Mouse (Mus musculus): ENCODE measurements around the gene Rtn4rl1. TPM values are rescaled to one million over a fixed set of nuclear protein-coding genes. Genes with fewer than 3 reads are reported as not detected.

The Rtn4rl1 gene
- polyA plus RNA-seq, 1 experiment from 2014 or later: 2.0 TPM

- no peaks in the 10 kb centered on the region for H3K9me3 ChIP-seq (ENCODE audit: control insufficient read depth, low read length)
- H3K4me1 ChIP-seq (replicated peaks; ENCODE audit: control insufficient read depth, insufficient read depth, low read length): peaks cover 33% of the 10 kb centered on the region
- peaks cover 53% of the 10 kb centered on the region for H3K27me3 ChIP-seq (replicated peaks; ENCODE audit: control insufficient read depth, insufficient read depth, low read length)
- no peak for ATAC-seq (replicated peaks; ENCODE audit: low FRiP score, low TSS enrichment, low read depth)
- H3K4me2 ChIP-seq (ENCODE audit: low read length): peak overlapping the region; percentile 77
- peak overlapping the region; percentile 92 for H3K9ac ChIP-seq (ENCODE audit: low read length)
- peaks cover 39% of the 10 kb centered on the region for H3K36me3 ChIP-seq (ENCODE audit: control insufficient read depth, insufficient read depth, low read length)
- peak overlapping the region; percentile 95 for H3K27ac ChIP-seq (ENCODE audit: low read depth)
- H3K4me3 ChIP-seq (ENCODE audit: low read depth, low read length): peak overlapping the region; percentile 65
- 5% methylated on average over 60 of the region's 63 CpGs for WGBS
- DNase-seq (ENCODE audit: low spot score): peak; percentile 75
These were observed 25.7 kb upstream of the Rtn4rl1 start for GRCm38 (mm10) chr11:75167643-75168589.

- peak; percentile 93 for DNase-seq (ENCODE audit: low spot score)
- Histone ChIP-seq H3K27ac (ENCODE audit: low read depth) (peak overlapping the region; percentile 95), H3K9me3 (ENCODE audit: control insufficient read depth, low read length) (no peaks in the 10 kb centered on the region), H3K9ac (ENCODE audit: low read length) (peak overlapping the region; percentile 92), H3K4me2 (ENCODE audit: low read length) (peak overlapping the region; percentile 77), H3K4me3 (ENCODE audit: low read depth, low read length) (peak overlapping the region; percentile 65), H3K36me3 (ENCODE audit: control insufficient read depth, insufficient read depth, low read length) (peaks cover 31% of the 10 kb centered on the region), H3K27me3 (replicated peaks; ENCODE audit: control insufficient read depth, insufficient read depth, low read length) (peaks cover 53% of the 10 kb centered on the region), H3K4me1 (replicated peaks; ENCODE audit: control insufficient read depth, insufficient read depth, low read length) (peaks cover 30% of the 10 kb centered on the region)
- WGBS: under 1% methylated on average over 83 of the region's 83 CpGs
- peak; percentile 36 for ATAC-seq (replicated peaks; ENCODE audit: low FRiP score, low TSS enrichment, low read depth)
These were observed 24.8 kb upstream of the Rtn4rl1 start for GRCm38 (mm10) chr11:75168590-75169361.

DNA sequence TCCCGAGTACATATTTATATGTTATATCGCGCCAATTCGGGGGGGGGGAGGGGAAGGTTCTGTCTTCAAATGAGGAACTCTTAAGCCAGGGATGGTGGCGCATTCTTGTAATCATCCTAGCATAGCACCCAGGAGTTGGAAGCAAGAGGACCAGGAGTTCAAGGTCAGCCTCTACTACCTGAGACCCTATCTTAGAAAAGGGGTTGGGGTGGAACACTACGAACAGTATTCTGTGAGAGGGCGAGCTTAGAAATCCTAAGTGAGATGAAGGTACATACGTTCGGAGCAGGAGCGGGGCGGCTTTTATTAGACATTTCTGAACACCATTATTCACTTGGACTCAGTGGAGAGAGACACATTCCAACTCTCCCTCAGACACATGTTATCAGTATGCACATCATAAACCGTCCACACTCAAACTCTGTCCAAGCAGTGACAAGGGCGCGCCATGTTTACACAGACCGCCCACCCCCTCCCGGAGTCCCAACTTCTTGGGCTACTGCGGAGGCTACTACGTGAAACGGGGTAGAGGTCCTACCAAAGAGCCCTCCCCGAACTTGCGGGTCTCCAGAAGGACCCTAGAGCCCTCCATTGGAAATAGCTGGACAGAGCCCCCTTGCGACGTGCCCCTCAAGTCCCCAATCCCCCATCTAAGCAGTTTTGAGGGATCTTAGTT lies 24.0 kb upstream of the Rtn4rl1 start, which contains the start of gene Hic1:
Gene Hic1, minus strand, starts transcription at position 115 of the 676 bp plus-strand sequence.
- Histone ChIP-seq H3K36me3 (ENCODE audit: control insufficient read depth, insufficient read depth, low read length) (peaks cover 24% of the 10 kb centered on the region), H3K4me3 (ENCODE audit: low read depth, low read length) (peak within 1 kb of the TSS; percentile 65), H3K27me3 (replicated peaks; ENCODE audit: control insufficient read depth, insufficient read depth, low read length) (peaks cover 53% of the 10 kb centered on the region), H3K4me2 (ENCODE audit: low read length) (peak within 1 kb of the TSS; percentile 77), H3K4me1 (replicated peaks; ENCODE audit: control insufficient read depth, insufficient read depth, low read length) (peaks cover 30% of the 10 kb centered on the region), H3K9ac (ENCODE audit: low read length) (peak within 1 kb of the TSS; percentile 92), H3K27ac (ENCODE audit: low read depth) (peak within 1 kb of the TSS; percentile 95), H3K9me3 (ENCODE audit: control insufficient read depth, low read length) (no peaks in the 10 kb centered on the region)
- no peak for DNase-seq (ENCODE audit: low spot score)
- 3% methylated on average over 23 of the region's 23 CpGs for WGBS
- ATAC-seq (replicated peaks; ENCODE audit: low FRiP score, low TSS enrichment, low read depth): no peak

GRCm38 (mm10) chr11:75170136-75170751 lies 23.3 kb upstream of the Rtn4rl1 start:
- H3K27ac ChIP-seq (ENCODE audit: low read depth): peak overlapping the region; percentile 47; the same call in 1 of the 2 replicates
- WGBS: under 1% methylated on average over 38 of the region's 38 CpGs

GRCm38 (mm10) chr11:75171186-75171865 lies 22.3 kb upstream of the Rtn4rl1 start:
- no peaks in the 10 kb centered on the region for H3K9me3 ChIP-seq (ENCODE audit: control insufficient read depth, low read length)
- WGBS: 14% methylated on average over 17 of the region's 17 CpGs
- DNase-seq (ENCODE audit: low spot score): peak; percentile 52
- peaks cover 27% of the 10 kb centered on the region for H3K4me1 ChIP-seq (replicated peaks; ENCODE audit: control insufficient read depth, insufficient read depth, low read length)
- 0 out of 2 replicates have a peak overlapping the region, but pooled peaks have one; percentile 58 for H3K4me3 ChIP-seq (ENCODE audit: low read depth, low read length)
- no peak overlapping the region for H3K9ac ChIP-seq (ENCODE audit: low read length)
- no peak overlapping the region for H3K27ac ChIP-seq (ENCODE audit: low read depth)
- peak overlapping the region; percentile 78 for H3K4me2 ChIP-seq (ENCODE audit: low read length)
- peaks cover 8% of the 10 kb centered on the region; the same call in 1 of the 2 replicates for H3K36me3 ChIP-seq (ENCODE audit: control insufficient read depth, insufficient read depth, low read length)
- ATAC-seq (replicated peaks; ENCODE audit: low FRiP score, low TSS enrichment, low read depth): no peak
- H3K27me3 ChIP-seq (replicated peaks; ENCODE audit: control insufficient read depth, insufficient read depth, low read length): peaks cover 46% of the 10 kb centered on the region

More at GRCm38 (mm10) chr11:75170136-75170751, 23.3 kb upstream of the Rtn4rl1 start:
- Histone ChIP-seq H3K4me3 (ENCODE audit: low read depth, low read length) (peak overlapping the region; percentile 65), H3K36me3 (ENCODE audit: control insufficient read depth, insufficient read depth, low read length) (peaks cover 18% of the 10 kb centered on the region), H3K27me3 (replicated peaks; ENCODE audit: control insufficient read depth, insufficient read depth, low read length) (peaks cover 52% of the 10 kb centered on the region), H3K9ac (ENCODE audit: low read length) (peak overlapping the region; percentile 34), H3K4me1 (replicated peaks; ENCODE audit: control insufficient read depth, insufficient read depth, low read length) (peaks cover 30% of the 10 kb centered on the region), H3K9me3 (ENCODE audit: control insufficient read depth, low read length) (no peaks in the 10 kb centered on the region), H3K4me2 (ENCODE audit: low read length) (peak overlapping the region; percentile 77)
- ATAC-seq (replicated peaks; ENCODE audit: low FRiP score, low TSS enrichment, low read depth) (peak; percentile 32), DNase-seq (ENCODE audit: low spot score) (peak; percentile 98)

DNA sequence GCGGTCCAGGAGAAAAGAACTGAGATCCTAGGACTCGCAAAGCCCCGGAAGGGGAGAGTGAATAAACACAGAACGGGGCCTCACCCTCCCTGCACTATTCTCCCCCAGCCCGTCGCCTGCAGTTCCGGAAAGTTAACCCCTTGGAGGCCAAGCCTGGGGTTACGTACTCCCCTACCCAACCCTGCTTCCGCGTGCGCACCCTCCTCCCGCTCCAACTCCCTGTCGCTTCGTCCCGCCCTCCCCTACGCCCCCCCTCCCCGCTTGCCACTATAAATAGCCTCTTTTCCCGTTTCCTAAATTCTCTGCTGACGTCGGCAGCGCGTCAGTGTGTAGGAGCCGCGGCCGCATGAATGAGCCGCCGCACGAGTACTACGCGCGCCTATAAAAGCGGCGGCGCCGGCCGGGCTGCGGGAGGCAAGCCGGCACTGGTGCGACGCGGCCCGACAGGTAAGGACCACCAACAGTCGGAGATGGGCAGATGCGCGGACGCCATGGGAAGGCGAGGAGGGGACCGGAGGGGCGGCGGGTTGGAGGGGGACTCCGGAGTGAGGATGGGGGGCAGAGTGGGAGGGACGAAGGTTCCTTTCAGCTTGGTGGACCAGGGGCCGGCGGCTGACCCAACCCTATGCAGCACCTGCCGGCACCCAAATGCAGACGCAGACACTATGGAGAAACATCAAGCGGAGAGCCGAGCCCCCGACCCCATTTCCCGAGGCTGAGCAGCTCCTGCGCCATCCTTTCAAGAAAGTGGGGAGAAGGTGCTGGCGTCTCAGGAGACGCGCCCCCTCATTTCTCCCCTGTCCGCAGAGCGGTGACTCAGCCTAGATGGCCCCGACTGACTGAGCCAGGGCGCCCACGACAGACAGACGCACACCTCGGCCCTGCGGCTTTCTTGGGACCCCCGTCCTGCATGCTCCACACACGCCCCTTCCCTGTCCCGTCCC lies 21.2 kb upstream of the Rtn4rl1 start:
- Histone ChIP-seq H3K27me3 (replicated peaks; ENCODE audit: control insufficient read depth, insufficient read depth, low read length) (peaks cover 40% of the 10 kb centered on the region), H3K4me1 (replicated peaks; ENCODE audit: control insufficient read depth, insufficient read depth, low read length) (peaks cover 25% of the 10 kb centered on the region), H3K4me3 (ENCODE audit: low read depth, low read length) (peak overlapping the region; percentile 58), H3K36me3 (ENCODE audit: control insufficient read depth, insufficient read depth, low read length) (peaks cover 12% of the 10 kb centered on the region), H3K9me3 (ENCODE audit: control insufficient read depth, low read length) (no peaks in the 10 kb centered on the region), H3K4me2 (ENCODE audit: low read length) (peak overlapping the region; percentile 78), H3K27ac (ENCODE audit: low read depth) (no peak overlapping the region), H3K9ac (ENCODE audit: low read length) (0 out of 2 replicates have a peak overlapping the region, but pooled peaks have one; percentile 7)
- DNase-seq (ENCODE audit: low spot score): peak; percentile 59
- under 1% methylated on average over 75 of the region's 75 CpGs for WGBS
- no peak for ATAC-seq (replicated peaks; ENCODE audit: low FRiP score, low TSS enrichment, low read depth)
